Mouse (Mus musculus) heart, embryonic 14.5 days (tissue): ENCODE data around the gene Arhgap5. TPM values are rescaled to one million over a fixed set of nuclear protein-coding genes. Genes with fewer than 3 reads are reported as not detected.
"Not testable (repeated sequence)": the region's sequence is repeated elsewhere in the genome, so short reads cannot be mapped to it uniquely, and the experiment has no call there.

Experiments
- ATAC-seq: fragments of 200-750 bp; cut with Nextera tagmentation; 2 replicates; pipeline ENCODE4 v1.8.0; 2017; ENCODE audit warnings: low read depth, moderate TSS enrichment; ENCODE audit not compliant: insufficient number of reproducible peaks, insufficient read depth, low FRiP score
- H3K27ac ChIP-seq, 2 experiments: fragments of 200-500 bp in 1 of 2; fragments of 300-500 bp in 1 of 2; sonication (generic) in 1 of 2; replicated peaks in 1 of 2; 2 replicates each; pipeline ENCODE4 v1.5.1; 2012 to 2014; ENCODE audit warnings: low read depth in 2 of 2, low read length in 2 of 2, control low read depth in 1 of 2, mild to moderate bottlenecking in 1 of 2, mixed read lengths in 1 of 2; ENCODE audit not compliant: control insufficient read depth in 1 of 2, insufficient read depth in 1 of 2
- H3K27me3 ChIP-seq: fragments of 300-500 bp; sonication (generic); 2 replicates; pipeline ENCODE4 v1.6.1; 2014; ENCODE audit warnings: mild to moderate bottlenecking, low read length, control low read depth; ENCODE audit not compliant: control insufficient read depth, insufficient read depth
- H3K36me3 ChIP-seq: fragments of 300-500 bp; sonication (generic); 2 replicates; pipeline ENCODE4 v1.6.1; 2014; ENCODE audit warnings: mild to moderate bottlenecking, control low read depth, low read length, mixed read lengths; ENCODE audit not compliant: control insufficient read depth, insufficient read depth
- H3K4me1 ChIP-seq, 2 experiments: fragments of 200-500 bp in 1 of 2; fragments of 300-500 bp in 1 of 2; sonication (generic) in 1 of 2; 2 replicates each; pipeline ENCODE4 v1.6.1; 2012 to 2014; ENCODE audit warnings: low read length in 2 of 2, control low read depth in 1 of 2, mixed read lengths in 1 of 2; ENCODE audit not compliant: control insufficient read depth in 2 of 2, insufficient read depth in 2 of 2
- H3K4me2 ChIP-seq: fragments of 300-500 bp; sonication (generic); 2 replicates; pipeline ENCODE4 v1.6.1; 2014; ENCODE audit warnings: mild to moderate bottlenecking, low read length
- H3K4me3 ChIP-seq, 2 experiments: fragments of 200-500 bp in 1 of 2; fragments of 300-500 bp in 1 of 2; sonication (generic) in 1 of 2; 2 replicates each; pipeline ENCODE4 v1.5.1; 2012 to 2014; ENCODE audit warnings: low read length in 2 of 2, mild to moderate bottlenecking in 2 of 2, control low read depth in 1 of 2, low read depth in 1 of 2, moderate library complexity in 1 of 2; ENCODE audit not compliant: control insufficient read depth in 1 of 2, insufficient read depth in 1 of 2
- H3K9ac ChIP-seq: fragments of 300-500 bp; sonication (generic); 2 replicates; pipeline ENCODE4 v1.6.1; 2014; ENCODE audit warnings: mild to moderate bottlenecking, low read length
- H3K9me3 ChIP-seq: fragments of 300-500 bp; sonication (generic); 2 replicates; pipeline ENCODE4 v1.6.1; 2016; ENCODE audit warnings: low read length, control low read depth; ENCODE audit not compliant: control insufficient read depth
- WGBS: fragments of 180-500 bp; shearing (Covaris S2); extraction: QIAGEN DNeasy Blood & Tissue Kit; methylation state at CpG from one replicate; pipeline ENCODE4 v1.1.7; 2014; 5-methylcytosine and 5-hydroxymethylcytosine counted together
- polyA plus RNA-seq: library from polyadenylated mRNA; unstranded; fragments of >200 nt; fragmentation: Nextera tagmentation; extraction: Ambion mirVana; gene quantifications from 2 replicates; pipeline ENCODE4 v1.2.1, GENCODE M21; 2014

Gene Arhgap5
- polyA plus RNA-seq, 1 experiment from 2014 or later = 42.6 TPM

DNA sequence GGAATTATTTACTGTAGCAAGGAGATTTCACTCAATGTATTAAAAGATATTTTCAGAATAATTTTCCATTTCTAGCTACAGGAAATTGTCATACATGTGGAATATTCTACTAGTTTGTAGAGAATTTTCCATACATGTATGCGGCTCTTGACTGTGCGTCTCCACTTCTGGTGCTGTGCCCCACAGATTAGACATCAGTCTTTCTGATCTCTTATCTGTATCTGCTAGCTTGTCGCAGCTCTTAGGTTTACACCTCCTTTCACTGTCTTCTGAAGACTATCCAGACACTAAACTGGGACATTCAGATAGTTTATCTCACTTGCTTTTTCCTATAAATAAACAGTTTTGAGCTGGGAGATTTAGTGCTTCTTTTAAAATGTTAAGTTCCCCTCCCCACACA, 40.8 kb downstream of the Arhgap5 start:
- H3K4me1 ChIP-seq = no peaks in the 10 kb centered on the region
- 40% methylated on average over 3 of the region's 3 CpGs for WGBS
- H3K36me3 ChIP-seq = 0 out of 2 replicates have a peak, but pooled peaks cover 5% of the 10 kb centered on the region
- H3K4me2 ChIP-seq = no peak overlapping the region
- H3K9me3 ChIP-seq = no peaks in the 10 kb centered on the region
- no peak for ATAC-seq
- H3K9ac ChIP-seq = no peak overlapping the region
- no peak overlapping the region for H3K27ac ChIP-seq
- H3K27me3 ChIP-seq = no peaks in the 10 kb centered on the region
- no peak overlapping the region for H3K4me3 ChIP-seq

DNA sequence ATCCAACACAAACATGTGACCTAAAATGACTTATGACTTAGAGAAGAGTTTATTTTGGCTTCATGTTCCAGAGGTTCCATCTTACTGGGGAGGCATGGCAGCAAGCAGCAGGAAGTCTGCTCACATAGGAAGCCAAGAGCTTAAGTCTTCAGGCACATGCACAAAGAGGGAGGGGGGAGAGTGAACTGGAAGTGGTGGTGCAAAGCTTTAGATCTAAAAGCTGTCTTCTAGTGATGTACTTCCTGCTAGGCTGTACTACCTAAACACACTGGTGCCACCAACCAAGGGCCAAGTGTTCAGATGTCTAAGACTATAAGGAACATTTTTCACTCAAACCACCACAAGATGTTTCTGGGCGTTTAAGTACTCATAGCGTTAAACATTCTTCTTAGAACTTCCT, 48.3 kb downstream of the Arhgap5 start:
- H3K9ac ChIP-seq = no peak overlapping the region
- H3K4me1 ChIP-seq = peaks cover 0 to 10% of the 10 kb centered on the region in 2 experiments; a peak in 1 of 4 replicates
- H3K36me3 ChIP-seq = 0 out of 2 replicates have a peak, but pooled peaks cover 10% of the 10 kb centered on the region
- no peak overlapping the region for H3K4me3 ChIP-seq
- H3K27me3 ChIP-seq = no peaks in the 10 kb centered on the region
- no peak overlapping the region for H3K27ac ChIP-seq
- no peak for ATAC-seq
- H3K4me2 ChIP-seq = no peak overlapping the region
- H3K9me3 ChIP-seq = no peaks in the 10 kb centered on the region
- 98% methylated on average over 2 of the region's 2 CpGs for WGBS

DNA sequence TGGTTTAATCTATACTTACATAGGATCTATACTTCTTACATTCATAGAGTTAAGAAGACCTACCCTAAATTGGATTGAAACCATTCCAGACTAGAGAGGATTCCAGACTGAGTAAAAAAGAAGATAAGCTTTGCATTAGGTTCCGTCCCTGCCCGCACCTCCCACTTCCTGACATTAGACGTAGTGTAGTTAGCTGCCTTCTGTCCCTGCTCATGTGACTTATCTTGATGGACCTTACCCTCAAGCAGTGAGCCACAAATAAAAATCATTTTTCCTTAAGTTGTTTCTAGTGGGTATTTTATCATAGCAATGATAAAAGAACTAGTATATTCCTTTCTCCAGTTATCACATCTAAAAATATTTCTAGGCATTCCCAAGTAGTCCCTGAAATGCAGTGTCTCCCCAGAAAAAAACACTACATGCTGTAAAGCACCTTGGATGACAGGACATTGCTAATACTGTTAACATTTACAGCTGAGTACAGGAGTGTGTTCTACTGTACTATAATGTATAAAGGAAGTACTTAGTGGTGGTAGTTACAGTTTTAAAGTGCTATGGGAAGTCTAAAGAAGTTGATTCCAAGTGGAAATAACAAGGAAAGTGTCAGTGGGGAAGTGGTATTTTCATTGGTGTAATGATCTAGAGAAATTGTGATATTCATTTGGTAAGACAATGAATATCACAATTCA, 51.6 kb downstream of the Arhgap5 start:
- no peaks in the 10 kb centered on the region for H3K27me3 ChIP-seq
- H3K27ac ChIP-seq = no peak overlapping the region
- WGBS = 3% methylated on average over 3 of the region's 3 CpGs

DNA sequence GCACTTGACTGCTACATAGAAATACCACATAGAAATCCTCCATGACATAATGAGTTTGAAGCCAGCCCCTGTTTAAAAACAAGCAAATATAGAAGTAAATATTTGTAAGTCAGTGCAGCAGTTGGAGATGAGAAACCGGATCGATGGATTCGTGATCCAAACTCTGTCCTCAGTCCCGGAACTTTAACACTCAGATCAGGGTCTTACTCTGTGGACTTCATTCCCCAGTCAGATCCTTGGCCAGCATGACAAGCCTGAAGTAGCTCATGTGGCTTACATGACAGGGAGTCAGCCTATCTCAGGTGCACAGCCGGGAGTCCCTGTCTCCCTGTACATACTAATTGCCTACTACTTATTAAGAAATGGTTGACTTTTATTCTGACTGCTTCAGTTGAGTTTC, 61.9 kb downstream of the Arhgap5 start:
- Histone ChIP-seq H3K36me3 (peaks cover 46% of the 10 kb centered on the region), H3K9ac (no peak overlapping the region), H3K4me2 (no peak overlapping the region), H3K4me1 (no peaks in the 10 kb centered on the region), H3K9me3 (no peaks in the 10 kb centered on the region), H3K4me3 (no peak overlapping the region), H3K27me3 (no peaks in the 10 kb centered on the region), H3K27ac (no peak overlapping the region)
- WGBS = 91% methylated on average over 5 of the region's 5 CpGs
- ATAC-seq = no peak

More for the DNA sequence above, 51.6 kb downstream of the Arhgap5 start:
- Histone ChIP-seq H3K9me3 (no peaks in the 10 kb centered on the region), H3K4me1 (peaks cover 0 to 10% of the 10 kb centered on the region in 2 experiments; a peak in 1 of 4 replicates), H3K4me2 (no peak overlapping the region), H3K9ac (no peak overlapping the region), H3K36me3 (peaks cover 12% of the 10 kb centered on the region), H3K4me3 (no peak overlapping the region)
- ATAC-seq = no peak

DNA sequence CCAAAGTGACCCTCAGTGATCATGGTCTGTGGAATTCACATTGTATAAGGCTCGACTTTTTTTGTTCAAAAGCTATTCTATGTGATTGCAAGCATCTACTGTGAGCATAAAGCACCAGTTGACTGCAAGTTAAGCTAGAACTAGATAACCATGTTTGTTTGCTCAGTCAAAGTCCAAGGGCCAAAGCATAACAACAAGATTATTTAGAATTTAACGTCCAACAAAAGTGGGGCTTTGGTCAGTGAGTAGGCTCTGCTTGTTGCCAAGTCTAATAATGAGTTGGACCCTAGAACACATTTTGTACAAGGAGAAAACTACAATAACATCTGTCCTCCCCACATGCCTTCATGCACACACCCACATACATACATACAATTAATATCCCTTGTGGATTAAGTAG, 69.6 kb downstream of the Arhgap5 start:
- H3K4me3 ChIP-seq = no peak overlapping the region
- H3K9ac ChIP-seq = no peak overlapping the region
- no peak overlapping the region for H3K4me2 ChIP-seq
- H3K27me3 ChIP-seq = no peaks in the 10 kb centered on the region
- WGBS = 88% methylated on average over 2 of the region's 2 CpGs
- H3K9me3 ChIP-seq = no peaks in the 10 kb centered on the region
- H3K27ac ChIP-seq = no peak overlapping the region
- peaks cover 20% of the 10 kb centered on the region for H3K36me3 ChIP-seq
- no peak for ATAC-seq
- no peaks in the 10 kb centered on the region for H3K4me1 ChIP-seq

DNA sequence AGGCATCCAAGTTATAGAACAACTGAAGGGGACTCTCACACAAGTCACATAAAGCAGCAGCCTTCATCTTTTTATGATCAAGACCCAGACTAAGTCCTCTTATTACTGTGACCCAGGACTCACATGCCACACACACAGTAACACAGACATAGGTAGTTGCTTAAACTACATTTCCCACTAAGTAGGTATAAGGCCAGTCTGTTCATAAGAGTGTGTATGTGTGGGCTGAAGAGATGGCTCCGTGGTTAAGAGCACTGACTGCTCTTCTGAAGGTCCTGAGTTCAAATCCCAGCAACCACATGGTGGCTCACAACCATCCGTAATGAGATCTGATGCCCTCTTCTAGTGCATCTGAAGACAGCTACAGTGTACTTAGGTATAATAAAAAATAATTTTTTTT, 82.7 kb downstream of the Arhgap5 start:
- not testable (repeated sequence) for H3K36me3 ChIP-seq, ATAC-seq, H3K9ac ChIP-seq, H3K9me3 ChIP-seq, H3K4me3 ChIP-seq, H3K4me1 ChIP-seq, H3K27me3 ChIP-seq, H3K4me2 ChIP-seq, H3K27ac ChIP-seq
- WGBS = 75% methylated on average over 2 of the region's 2 CpGs

DNA sequence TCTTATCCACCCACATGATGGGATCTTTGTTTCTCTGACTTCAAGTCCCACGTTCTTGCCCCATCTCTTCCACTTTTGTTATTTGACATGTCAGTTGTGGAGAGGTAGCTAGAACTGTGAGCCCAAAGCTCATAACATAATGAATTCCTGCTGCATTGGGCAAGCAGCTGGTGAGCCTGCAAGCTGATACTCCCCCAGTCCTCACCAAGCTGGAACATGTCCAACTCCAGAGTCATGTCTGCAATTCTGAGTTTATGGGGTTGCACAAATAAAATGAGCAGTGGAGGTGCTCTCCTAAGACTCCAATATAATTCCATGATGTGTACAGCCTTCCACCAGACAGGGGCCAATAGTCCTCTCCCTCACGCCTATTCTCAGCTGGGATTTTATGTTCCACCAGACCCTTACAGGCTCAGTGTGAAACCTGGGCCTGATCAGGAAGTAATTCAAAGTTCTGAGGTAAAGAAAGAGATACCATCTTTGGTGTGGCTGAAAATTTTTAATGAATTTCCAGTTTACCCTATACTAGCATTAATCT, 83.8 kb downstream of the Arhgap5 start:
- H3K9ac ChIP-seq = no peak overlapping the region
- H3K4me1 ChIP-seq = no peaks in the 10 kb centered on the region
- H3K36me3 ChIP-seq = no peaks in the 10 kb centered on the region
- H3K27me3 ChIP-seq = no peaks in the 10 kb centered on the region
- H3K4me2 ChIP-seq = no peak overlapping the region
- 67% methylated on average over 2 of the region's 2 CpGs for WGBS
- ATAC-seq = no peak
- no peaks in the 10 kb centered on the region for H3K9me3 ChIP-seq
- H3K27ac ChIP-seq = no peak overlapping the region
- no peak overlapping the region for H3K4me3 ChIP-seq
